Mouse (Mus musculus): ENCODE results near the gene Ubxn4. TPM values are rescaled to one million over a fixed set of nuclear protein-coding genes. Genes with fewer than 3 reads are reported as not detected.
"Not testable (repeated sequence)": the region's sequence is repeated elsewhere in the genome, so short reads cannot be mapped to it uniquely, and the experiment has no call there.

Ubxn4 gene
- polyA plus RNA-seq, 1 experiment from 2014 or later = 61.2 TPM

DNA sequence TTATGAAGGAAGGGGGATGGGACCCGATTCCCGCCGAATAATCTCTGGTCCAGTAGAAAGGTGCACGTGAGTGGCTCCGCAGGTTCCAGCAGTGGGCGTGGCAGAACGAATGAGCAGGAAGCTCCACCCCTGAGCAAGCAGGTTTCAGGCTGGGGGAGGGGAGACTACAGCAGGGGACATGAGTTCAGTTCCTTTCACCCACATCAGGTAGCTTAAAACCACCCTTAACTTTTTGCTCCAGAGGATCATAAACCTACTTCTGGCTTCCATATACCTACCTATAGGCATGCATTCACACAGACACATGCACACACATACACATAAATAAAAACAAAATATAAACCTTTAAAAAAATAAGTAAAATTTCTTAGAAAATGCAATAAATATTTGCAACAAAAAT is 23.3 kb downstream of the Ubxn4 start:
- H3K4me3 ChIP-seq (replicated peaks; ENCODE audit: low read length); H3K9ac ChIP-seq (ENCODE audit: low read length); H3K9me3 ChIP-seq (replicated peaks; ENCODE audit: control insufficient read depth, low read length); H3K27me3 ChIP-seq (ENCODE audit: control insufficient read depth, insufficient read depth, low read length); ATAC-seq (ENCODE audit: insufficient read depth, low FRiP score); H3K27ac ChIP-seq (ENCODE audit: low read length); H3K4me2 ChIP-seq (ENCODE audit: low read depth, low read length); H3K4me1 ChIP-seq (ENCODE audit: control insufficient read depth, insufficient read depth, low read length): not testable (repeated sequence)
- H3K36me3 ChIP-seq (ENCODE audit: control insufficient read depth, insufficient read depth, low read length) = peaks cover 31% of the 10 kb centered on the region
- WGBS = 80% methylated on average over 7 of the region's 7 CpGs

DNA sequence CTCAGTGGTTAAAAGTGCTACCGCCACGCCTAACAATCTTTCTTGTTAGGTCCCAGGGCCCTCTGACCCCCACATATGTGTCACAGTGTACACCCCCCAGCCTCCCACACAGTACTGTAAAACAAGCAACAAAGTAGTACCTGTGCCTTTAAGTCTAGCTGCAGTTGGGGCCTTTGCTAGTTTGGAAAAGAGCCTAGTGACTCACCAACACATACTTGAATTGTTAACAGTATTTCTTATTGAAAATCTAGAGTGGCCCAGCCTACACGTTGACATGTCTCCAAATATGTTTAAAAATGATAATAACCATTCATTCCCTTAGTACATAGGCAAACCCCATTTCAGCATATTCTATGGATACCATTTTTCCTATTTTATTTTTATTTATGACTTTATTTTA is 27.0 kb downstream of the Ubxn4 start:
- H3K4me1 ChIP-seq (ENCODE audit: control insufficient read depth, insufficient read depth, low read length) = no peaks in the 10 kb centered on the region
- no peak for ATAC-seq (ENCODE audit: insufficient read depth, low FRiP score)
- H3K36me3 ChIP-seq (ENCODE audit: control insufficient read depth, insufficient read depth, low read length) = peaks cover 24% of the 10 kb centered on the region
- no peaks in the 10 kb centered on the region for H3K27me3 ChIP-seq (ENCODE audit: control insufficient read depth, insufficient read depth, low read length)
- H3K27ac ChIP-seq (ENCODE audit: low read length) = no peak overlapping the region
- 90% methylated on average over 3 of the region's 3 CpGs for WGBS
- no peak overlapping the region for H3K4me3 ChIP-seq (replicated peaks; ENCODE audit: low read length)
- H3K4me2 ChIP-seq (ENCODE audit: low read depth, low read length) = no peak overlapping the region
- H3K9me3 ChIP-seq (replicated peaks; ENCODE audit: control insufficient read depth, low read length) = no peaks in the 10 kb centered on the region
- H3K9ac ChIP-seq (ENCODE audit: low read length) = no peak overlapping the region

- no peak for ATAC-seq (ENCODE audit: insufficient read depth, low FRiP score)
- 85% methylated on average over 1 of the region's 1 CpGs for whole genome bisulfite sequencing
- Histone ChIP-seq H3K9me3 (replicated peaks; ENCODE audit: control insufficient read depth, low read length) (no peaks in the 10 kb centered on the region), H3K27ac (ENCODE audit: low read length) (no peak overlapping the region), H3K4me3 (replicated peaks; ENCODE audit: low read length) (no peak overlapping the region), H3K9ac (ENCODE audit: low read length) (no peak overlapping the region), H3K36me3 (ENCODE audit: control insufficient read depth, insufficient read depth, low read length) (peaks cover 29% of the 10 kb centered on the region), H3K4me2 (ENCODE audit: low read depth, low read length) (no peak overlapping the region), H3K4me1 (ENCODE audit: control insufficient read depth, insufficient read depth, low read length) (no peaks in the 10 kb centered on the region), H3K27me3 (ENCODE audit: control insufficient read depth, insufficient read depth, low read length) (no peaks in the 10 kb centered on the region)
Measured at GRCm38 (mm10) chr1:128275908-128276307, 32.1 kb downstream of the Ubxn4 start.

DNA sequence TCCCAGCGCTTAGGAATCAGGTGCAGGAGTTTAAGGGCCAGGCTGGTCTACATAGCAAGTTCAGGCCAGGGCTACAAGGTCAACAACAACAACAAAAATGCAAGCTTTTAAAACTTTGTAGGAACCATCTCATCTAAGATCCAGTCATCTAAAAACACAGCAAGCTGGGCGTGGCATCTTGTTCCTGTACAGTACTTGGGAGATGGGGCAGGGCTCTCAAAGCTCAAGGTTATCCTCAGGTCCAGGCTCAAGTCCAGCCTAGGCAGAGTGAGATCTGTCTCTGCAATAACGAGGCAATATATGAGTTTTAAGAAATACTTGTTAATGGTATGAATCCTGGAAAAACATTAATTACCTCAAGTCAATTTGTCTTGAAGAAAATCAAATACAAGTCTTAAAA is 34.8 kb downstream of the Ubxn4 start:
- H3K4me3 ChIP-seq (replicated peaks; ENCODE audit: low read length) = no peak overlapping the region
- ATAC-seq (ENCODE audit: insufficient read depth, low FRiP score) = no peak
- H3K27me3 ChIP-seq (ENCODE audit: control insufficient read depth, insufficient read depth, low read length) = no peaks in the 10 kb centered on the region
- H3K36me3 ChIP-seq (ENCODE audit: control insufficient read depth, insufficient read depth, low read length) = peaks cover 26% of the 10 kb centered on the region
- no peak overlapping the region for H3K9ac ChIP-seq (ENCODE audit: low read length)
- no peak overlapping the region for H3K27ac ChIP-seq (ENCODE audit: low read length)
- H3K4me2 ChIP-seq (ENCODE audit: low read depth, low read length) = no peak overlapping the region
- H3K9me3 ChIP-seq (replicated peaks; ENCODE audit: control insufficient read depth, low read length) = no peaks in the 10 kb centered on the region
- no peaks in the 10 kb centered on the region for H3K4me1 ChIP-seq (ENCODE audit: control insufficient read depth, insufficient read depth, low read length)
- 90% methylated on average over 3 of the region's 3 CpGs for WGBS

GRCm38 (mm10) chr1:128281753-128282152 is 38.0 kb downstream of the Ubxn4 start:
- WGBS = 95% methylated on average over 3 of the region's 3 CpGs
- ATAC-seq (ENCODE audit: insufficient read depth, low FRiP score) = no peak

GRCm38 (mm10) chr1:128282924-128283323 is 39.2 kb downstream of the Ubxn4 start:
- WGBS = 95% methylated on average over 3 of the region's 3 CpGs
- H3K4me2 ChIP-seq (ENCODE audit: low read depth, low read length) = no peak overlapping the region
- no peak overlapping the region for H3K27ac ChIP-seq (ENCODE audit: low read length)
- no peaks in the 10 kb centered on the region for H3K9me3 ChIP-seq (replicated peaks; ENCODE audit: control insufficient read depth, low read length)
- ATAC-seq (ENCODE audit: insufficient read depth, low FRiP score) = no peak
- peaks cover 19% of the 10 kb centered on the region for H3K36me3 ChIP-seq (ENCODE audit: control insufficient read depth, insufficient read depth, low read length)
- H3K4me3 ChIP-seq (replicated peaks; ENCODE audit: low read length) = no peak overlapping the region
- no peaks in the 10 kb centered on the region for H3K27me3 ChIP-seq (ENCODE audit: control insufficient read depth, insufficient read depth, low read length)
- no peak overlapping the region for H3K9ac ChIP-seq (ENCODE audit: low read length)
- no peaks in the 10 kb centered on the region for H3K4me1 ChIP-seq (ENCODE audit: control insufficient read depth, insufficient read depth, low read length)

More at GRCm38 (mm10) chr1:128281753-128282152, 38.0 kb downstream of the Ubxn4 start:
- H3K27ac ChIP-seq (ENCODE audit: low read length) = no peak overlapping the region
- H3K36me3 ChIP-seq (ENCODE audit: control insufficient read depth, insufficient read depth, low read length) = peaks cover 24% of the 10 kb centered on the region
- no peak overlapping the region for H3K9ac ChIP-seq (ENCODE audit: low read length)
- no peaks in the 10 kb centered on the region for H3K27me3 ChIP-seq (ENCODE audit: control insufficient read depth, insufficient read depth, low read length)
- H3K9me3 ChIP-seq (replicated peaks; ENCODE audit: control insufficient read depth, low read length) = no peaks in the 10 kb centered on the region
- H3K4me2 ChIP-seq (ENCODE audit: low read depth, low read length) = no peak overlapping the region
- H3K4me1 ChIP-seq (ENCODE audit: control insufficient read depth, insufficient read depth, low read length) = no peaks in the 10 kb centered on the region
- no peak overlapping the region for H3K4me3 ChIP-seq (replicated peaks; ENCODE audit: low read length)

- H3K36me3 ChIP-seq (ENCODE audit: control insufficient read depth, insufficient read depth, low read length) = peaks cover 12% of the 10 kb centered on the region; the same call in 1 of the 2 replicates
- 83% methylated on average over 8 of the region's 8 CpGs for WGBS
- no peaks in the 10 kb centered on the region for H3K4me1 ChIP-seq (ENCODE audit: control insufficient read depth, insufficient read depth, low read length)
- H3K9ac ChIP-seq (ENCODE audit: low read length) = no peak overlapping the region
- H3K4me2 ChIP-seq (ENCODE audit: low read depth, low read length) = no peak overlapping the region
- no peak overlapping the region for H3K4me3 ChIP-seq (replicated peaks; ENCODE audit: low read length)
- no peaks in the 10 kb centered on the region for H3K27me3 ChIP-seq (ENCODE audit: control insufficient read depth, insufficient read depth, low read length)
- no peak for ATAC-seq (ENCODE audit: insufficient read depth, low FRiP score)
- no peaks in the 10 kb centered on the region for H3K9me3 ChIP-seq (replicated peaks; ENCODE audit: control insufficient read depth, low read length)
- H3K27ac ChIP-seq (ENCODE audit: low read length) = no peak overlapping the region
Measured at GRCm38 (mm10) chr1:128284157-128284690, 40.5 kb downstream of the Ubxn4 start.

DNA sequence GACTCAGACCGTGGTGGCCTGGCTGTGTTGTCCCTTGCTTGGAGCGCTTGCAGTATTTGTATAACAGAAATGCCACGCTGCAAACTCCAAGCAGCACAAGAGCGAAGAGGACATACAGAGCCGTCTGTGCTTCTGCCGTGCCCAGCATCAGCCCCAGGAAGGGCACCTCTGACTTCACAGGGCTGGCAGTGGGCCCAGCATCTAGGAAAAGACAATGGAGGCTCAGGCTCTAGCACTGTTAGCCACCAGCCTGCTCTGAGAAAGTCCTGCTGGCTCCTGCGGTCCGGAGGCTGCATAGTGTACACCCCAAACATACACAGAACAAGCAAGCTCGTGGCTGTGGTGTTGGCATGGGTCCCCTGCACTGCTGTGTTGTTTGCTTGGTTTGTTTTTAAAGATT is 41.4 kb downstream of the Ubxn4 start:
- H3K9me3 ChIP-seq (replicated peaks; ENCODE audit: control insufficient read depth, low read length) = no peaks in the 10 kb centered on the region
- 87% methylated on average over 9 of the region's 9 CpGs for WGBS
- no peak for ATAC-seq (ENCODE audit: insufficient read depth, low FRiP score)
- H3K9ac ChIP-seq (ENCODE audit: low read length) = no peak overlapping the region
- H3K36me3 ChIP-seq (ENCODE audit: control insufficient read depth, insufficient read depth, low read length) = peaks cover 4% of the 10 kb centered on the region; the same call in 1 of the 2 replicates
- no peaks in the 10 kb centered on the region for H3K27me3 ChIP-seq (ENCODE audit: control insufficient read depth, insufficient read depth, low read length)
- H3K27ac ChIP-seq (ENCODE audit: low read length) = no peak overlapping the region
- H3K4me1 ChIP-seq (ENCODE audit: control insufficient read depth, insufficient read depth, low read length) = no peaks in the 10 kb centered on the region
- H3K4me3 ChIP-seq (replicated peaks; ENCODE audit: low read length) = no peak overlapping the region
- no peak overlapping the region for H3K4me2 ChIP-seq (ENCODE audit: low read depth, low read length)

DNA sequence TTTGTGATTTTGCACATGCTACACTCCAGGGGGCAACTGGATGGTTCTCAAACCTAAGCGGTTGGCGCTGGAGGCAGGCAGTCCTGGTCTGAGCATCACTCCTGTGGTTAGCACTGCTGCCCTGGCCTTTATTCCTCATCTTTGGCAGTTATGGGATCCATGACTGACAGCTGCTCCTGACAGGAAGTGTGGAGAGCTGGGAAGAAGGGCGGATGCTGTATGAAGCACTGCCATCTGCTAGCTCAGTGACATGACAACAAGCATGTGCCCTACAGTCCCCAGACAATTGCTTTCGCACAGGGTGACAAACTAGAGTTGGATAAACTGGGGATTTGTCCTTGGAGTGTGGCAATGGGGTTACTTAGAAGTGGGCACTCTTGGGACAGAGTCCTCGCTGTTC is 46.5 kb downstream of the Ubxn4 start:
- H3K9ac ChIP-seq (ENCODE audit: low read length) = no peak overlapping the region
- no peak for ATAC-seq (ENCODE audit: insufficient read depth, low FRiP score)
- H3K27me3 ChIP-seq (ENCODE audit: control insufficient read depth, insufficient read depth, low read length) = no peaks in the 10 kb centered on the region
- H3K9me3 ChIP-seq (replicated peaks; ENCODE audit: control insufficient read depth, low read length) = no peaks in the 10 kb centered on the region
- H3K4me2 ChIP-seq (ENCODE audit: low read depth, low read length) = no peak overlapping the region
- no peak overlapping the region for H3K27ac ChIP-seq (ENCODE audit: low read length)
- WGBS = 92% methylated on average over 5 of the region's 5 CpGs
- no peaks in the 10 kb centered on the region for H3K4me1 ChIP-seq (ENCODE audit: control insufficient read depth, insufficient read depth, low read length)
- H3K36me3 ChIP-seq (ENCODE audit: control insufficient read depth, insufficient read depth, low read length) = no peaks in the 10 kb centered on the region
- no peak overlapping the region for H3K4me3 ChIP-seq (replicated peaks; ENCODE audit: low read length)

Measured in stomach, embryonic 16.5 days (tissue).